Mouse (Mus musculus) thymus, adult 2 months (tissue): ENCODE results near the gene Mtrex. TPM values are rescaled to one million over a fixed set of nuclear protein-coding genes. Genes with fewer than 3 reads are reported as not detected.
A peak's percentile ranks its signal among the peaks of the same experiment; 100 is the strongest.

Experiments used
- DNase-seq: peaks from one replicate; pipeline ENCODE4 v3.0.0; 2021
- H3K27ac ChIP-seq: fragments of 200-500 bp; 2 replicates; pipeline ENCODE4 v1.5.1; 2012; ENCODE audit warnings: low read length, control low read depth; ENCODE audit not compliant: control insufficient read depth, insufficient read depth
- H3K27me3 ChIP-seq: fragments of 200-500 bp; 2 replicates; pipeline ENCODE4 v1.6.1; 2012; ENCODE audit warnings: mild to moderate bottlenecking, low read length, moderate library complexity, mixed read lengths; ENCODE audit not compliant: control insufficient read depth, insufficient read depth
- H3K36me3 ChIP-seq: fragments of 200-500 bp; 2 replicates; pipeline ENCODE4 v1.6.1; 2012; ENCODE audit warnings: mild to moderate bottlenecking, low read length, moderate library complexity; ENCODE audit not compliant: control insufficient read depth, insufficient read depth
- H3K4me1 ChIP-seq: fragments of 200-500 bp; replicated peaks from 2 replicates; pipeline ENCODE4 v1.6.1; 2012; ENCODE audit warnings: low read length; ENCODE audit not compliant: control insufficient read depth, insufficient read depth
- H3K4me3 ChIP-seq: fragments of 200-500 bp; 2 replicates; pipeline ENCODE4 v1.5.1; 2012; ENCODE audit warnings: mild to moderate bottlenecking, low read length, control low read depth, moderate library complexity; ENCODE audit not compliant: control insufficient read depth, insufficient read depth
- CTCF ChIP-seq: fragments of 200-500 bp; IDR thresholded peaks from 2 replicates; pipeline ENCODE4 v1.5.1; 2012; ENCODE audit warnings: mild to moderate bottlenecking, control low read depth, low read length, moderate library complexity, borderline replicate concordance; ENCODE audit not compliant: control insufficient read depth, poor library complexity, insufficient read depth; ENCODE audit errors: extremely low read depth
- POLR2A ChIP-seq: fragments of 200-500 bp; IDR thresholded peaks from 2 replicates; pipeline ENCODE4 v1.6.1; 2012; ENCODE audit warnings: mild to moderate bottlenecking, low read length, control low read depth, moderate library complexity; ENCODE audit not compliant: control insufficient read depth, poor library complexity, insufficient read depth; ENCODE audit errors: extremely low read depth
- WGBS: fragments of 180-500 bp; shearing (Covaris S2); methylation state at CpG from one replicate; pipeline ENCODE4 v1.1.7; 2018; 5-methylcytosine and 5-hydroxymethylcytosine counted together
- polyA plus RNA-seq: library from polyadenylated mRNA; depleted of rRNA; stranded (reverse); fragments of >200 nt; gene quantifications from 2 replicates; pipeline ENCODE4 v1.2.3, GENCODE M21; 2012; rRNA removed

Gene Mtrex
- polyA plus RNA-seq, result 12.6 and 14.5 TPM in 2 replicates

- Histone ChIP-seq H3K4me3 (peak within 1 kb of the TSS; percentile 91), H3K27me3 (no peaks in the 10 kb centered on the region), H3K4me1 (peaks cover 7% of the 10 kb centered on the region), H3K36me3 (no peaks in the 10 kb centered on the region; the same call in 1 of the 2 replicates), H3K27ac (peak within 1 kb of the TSS; percentile 76)
- under 1% methylated on average over 57 of the region's 57 CpGs for WGBS
- DNase-seq, result peak; percentile 98
- TF ChIP-seq CTCF, result peak; percentile 34; the same call in 1 of the 2 replicates
- no peak for TF ChIP-seq POLR2A
These were observed at the start of gene Mtrex, which contains the start of gene Dhx29 for GRCm38 (mm10) chr13:112927287-112928001. TSS of gene Mtrex (minus strand) at chr13:112927398. TSS of gene Dhx29 (plus strand) at chr13:112927454.

DNA sequence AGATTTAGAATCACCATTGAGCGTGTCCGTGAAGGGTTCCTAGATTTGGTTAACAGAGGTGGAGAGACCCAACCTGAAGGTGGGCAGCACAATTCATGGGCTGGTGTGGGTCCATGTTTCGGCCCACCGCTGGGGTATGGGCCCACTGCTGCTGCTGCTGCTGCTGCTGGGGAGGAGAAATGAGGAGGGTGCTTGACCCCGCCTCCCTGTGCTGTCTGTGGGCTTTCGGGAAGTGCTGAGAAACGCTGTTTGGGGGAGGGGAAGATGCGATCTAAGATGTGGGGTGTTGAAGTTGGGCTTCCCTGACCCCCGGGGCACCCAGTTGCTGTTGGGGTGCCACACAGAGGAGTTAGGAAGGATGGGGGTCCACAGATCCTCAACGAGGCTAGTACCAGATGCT lies 49.5 kb upstream of the Mtrex start:
- Histone ChIP-seq H3K27me3 (no peaks in the 10 kb centered on the region; the same call in 1 of the 2 replicates), H3K27ac (no peak overlapping the region), H3K36me3 (no peaks in the 10 kb centered on the region), H3K4me1 (peaks cover 5% of the 10 kb centered on the region), H3K4me3 (peak overlapping the region; percentile 22)
- WGBS, result 31% methylated on average over 10 of the region's 10 CpGs
- TF ChIP-seq CTCF (no peak), POLR2A (no peak)
- no peak for DNase-seq

- no peak overlapping the region for H3K27ac ChIP-seq
- 95% methylated on average over 5 of the region's 5 CpGs for WGBS
- TF ChIP-seq POLR2A (no peak), CTCF (no peak)
- H3K4me3 ChIP-seq, result no peak overlapping the region
- no peaks in the 10 kb centered on the region for H3K4me1 ChIP-seq
- peaks cover 8% of the 10 kb centered on the region for H3K36me3 ChIP-seq
- H3K27me3 ChIP-seq, result no peaks in the 10 kb centered on the region
- DNase-seq, result no peak
These were observed 40.1 kb upstream of the Mtrex start for GRCm38 (mm10) chr13:112967267-112967666.

GRCm38 (mm10) chr13:112964421-112964820 lies 37.2 kb upstream of the Mtrex start:
- Histone ChIP-seq H3K27me3 (no peaks in the 10 kb centered on the region), H3K27ac (no peak overlapping the region), H3K36me3 (peaks cover 14% of the 10 kb centered on the region), H3K4me3 (no peak overlapping the region), H3K4me1 (no peaks in the 10 kb centered on the region)
- WGBS, result 97% methylated on average over 12 of the region's 12 CpGs
- TF ChIP-seq CTCF, result no peak
- TF ChIP-seq POLR2A, result no peak
- no peak for DNase-seq

DNA sequence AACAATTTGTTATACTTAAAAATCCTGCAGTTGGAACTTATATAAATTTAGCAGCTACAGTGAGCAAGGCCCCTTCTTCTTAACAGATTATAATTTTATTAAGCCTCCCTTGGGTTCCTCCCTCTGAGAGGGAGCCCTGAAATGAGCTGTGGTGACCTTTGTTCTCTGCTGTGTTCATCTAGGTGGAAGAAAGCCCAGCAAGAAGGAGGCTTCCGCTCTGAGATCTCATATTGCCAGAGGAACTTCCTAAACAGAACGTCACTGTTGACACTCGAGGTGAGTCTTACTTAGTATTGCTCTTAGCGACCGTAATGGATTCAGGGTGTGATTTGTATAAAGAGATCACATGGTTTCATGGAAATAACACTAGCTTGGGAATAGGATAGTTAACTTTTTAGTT lies 35.9 kb upstream of the Mtrex start:
- no peak for DNase-seq
- WGBS, result 96% methylated on average over 5 of the region's 5 CpGs
- TF ChIP-seq CTCF (no peak), POLR2A (no peak)
- H3K36me3 ChIP-seq, result peaks cover 11% of the 10 kb centered on the region
- no peaks in the 10 kb centered on the region for H3K4me1 ChIP-seq
- H3K4me3 ChIP-seq, result no peak overlapping the region
- H3K27ac ChIP-seq, result no peak overlapping the region
- H3K27me3 ChIP-seq, result no peaks in the 10 kb centered on the region

DNA sequence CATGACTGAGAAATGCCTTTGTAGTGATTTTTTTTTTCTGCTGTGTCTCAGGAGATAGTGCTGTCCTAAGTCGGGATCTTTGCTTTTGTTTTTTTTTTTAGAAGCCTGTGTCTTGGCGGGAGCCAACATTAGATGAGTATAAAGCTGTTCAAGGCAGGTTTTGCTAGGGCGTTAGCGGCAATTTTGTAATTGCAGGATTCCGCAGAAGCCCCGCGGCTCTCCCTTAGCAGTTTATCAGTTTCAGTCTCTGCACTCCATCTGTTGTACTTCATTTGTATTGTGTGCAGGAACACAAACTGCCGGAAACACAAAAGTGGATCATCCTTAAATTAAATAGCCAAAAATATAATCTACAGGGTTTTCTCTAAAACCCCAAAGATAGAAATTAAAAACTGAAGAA lies 26.9 kb upstream of the Mtrex start:
- Histone ChIP-seq H3K4me3 (no peak overlapping the region), H3K27me3 (no peaks in the 10 kb centered on the region), H3K27ac (no peak overlapping the region), H3K36me3 (peaks cover 17% of the 10 kb centered on the region), H3K4me1 (no peaks in the 10 kb centered on the region)
- TF ChIP-seq CTCF (no peak), POLR2A (no peak)
- DNase-seq, result no peak
- WGBS, result 95% methylated on average over 8 of the region's 8 CpGs
